Mouse (Mus musculus) heart, embryonic 11.5 days (tissue): ENCODE measurements at regions not wholly inside any gene's neighbourhood (a gene's known extent, or its start where the extent isn't known, plus 50 kb on each side); places are given as distances from the start of the nearest gene placed in this dataset.

Source experiments
- ATAC-seq: fragments of 200-750 bp; cut with Nextera tagmentation; replicated peaks from 2 replicates; pipeline ENCODE4 v1.8.0; 2017; ENCODE audit warnings: moderate library complexity; ENCODE audit not compliant: insufficient number of reproducible peaks, low FRiP score, low TSS enrichment
- H3K27ac ChIP-seq: fragments of 300-500 bp; sonication (generic); 2 replicates; pipeline ENCODE4 v1.5.1; 2014; ENCODE audit warnings: mild to moderate bottlenecking, low read depth, low read length
- H3K27me3 ChIP-seq: fragments of 300-500 bp; sonication (generic); 2 replicates; pipeline ENCODE4 v1.6.1; 2014; ENCODE audit warnings: mild to moderate bottlenecking, low read length, mixed read lengths; ENCODE audit not compliant: control insufficient read depth, insufficient read depth
- H3K36me3 ChIP-seq: fragments of 300-500 bp; sonication (generic); 2 replicates; pipeline ENCODE4 v1.6.1; 2014; ENCODE audit warnings: mild to moderate bottlenecking, low read length, moderate library complexity, mixed read lengths; ENCODE audit not compliant: control insufficient read depth, insufficient read depth
- H3K4me1 ChIP-seq: fragments of 300-500 bp; sonication (generic); 2 replicates; pipeline ENCODE4 v1.6.1; 2014; ENCODE audit warnings: low read length; ENCODE audit not compliant: control insufficient read depth, insufficient read depth
- H3K4me2 ChIP-seq: fragments of 300-500 bp; sonication (generic); 2 replicates; pipeline ENCODE4 v1.6.1; 2014; ENCODE audit warnings: mild to moderate bottlenecking, moderate library complexity
- H3K4me3 ChIP-seq: fragments of 300-500 bp; sonication (generic); 2 replicates; pipeline ENCODE4 v1.5.1; 2014; ENCODE audit warnings: low read depth, low read length
- H3K9ac ChIP-seq: fragments of 300-500 bp; sonication (generic); 2 replicates; pipeline ENCODE4 v1.6.1; 2014; ENCODE audit warnings: mild to moderate bottlenecking, low read depth, low read length, moderate library complexity
- H3K9me3 ChIP-seq: fragments of 300-500 bp; sonication (generic); replicated peaks from 2 replicates; pipeline ENCODE4 v1.6.1; 2016; ENCODE audit warnings: low read length; ENCODE audit not compliant: control insufficient read depth
- WGBS: fragments of 180-500 bp; shearing (Covaris S2); extraction: QIAGEN DNeasy Blood & Tissue Kit; methylation state at CpG from one replicate; pipeline ENCODE4 v1.1.7; 2014; ENCODE audit not compliant: insufficient replicate concordance; 5-methylcytosine and 5-hydroxymethylcytosine counted together

- no peaks in the 10 kb centered on the region for H3K36me3 ChIP-seq
- H3K9me3 ChIP-seq: no peaks in the 10 kb centered on the region
- H3K27me3 ChIP-seq: no peaks in the 10 kb centered on the region
- no peak overlapping the region; the same call in 1 of the 2 replicates for H3K9ac ChIP-seq
- no peak overlapping the region for H3K27ac ChIP-seq
- H3K4me1 ChIP-seq: peaks cover 6% of the 10 kb centered on the region
- peak overlapping the region; percentile 49 for H3K4me2 ChIP-seq
- no peak overlapping the region; the same call in 1 of the 2 replicates for H3K4me3 ChIP-seq
- 1% methylated on average over 3 of the region's 3 CpGs for WGBS
- no peak for ATAC-seq
These were observed 224.1 kb upstream of the Tmem45b start for GRCm38 (mm10) chr9:31688398-31688705.

DNA sequence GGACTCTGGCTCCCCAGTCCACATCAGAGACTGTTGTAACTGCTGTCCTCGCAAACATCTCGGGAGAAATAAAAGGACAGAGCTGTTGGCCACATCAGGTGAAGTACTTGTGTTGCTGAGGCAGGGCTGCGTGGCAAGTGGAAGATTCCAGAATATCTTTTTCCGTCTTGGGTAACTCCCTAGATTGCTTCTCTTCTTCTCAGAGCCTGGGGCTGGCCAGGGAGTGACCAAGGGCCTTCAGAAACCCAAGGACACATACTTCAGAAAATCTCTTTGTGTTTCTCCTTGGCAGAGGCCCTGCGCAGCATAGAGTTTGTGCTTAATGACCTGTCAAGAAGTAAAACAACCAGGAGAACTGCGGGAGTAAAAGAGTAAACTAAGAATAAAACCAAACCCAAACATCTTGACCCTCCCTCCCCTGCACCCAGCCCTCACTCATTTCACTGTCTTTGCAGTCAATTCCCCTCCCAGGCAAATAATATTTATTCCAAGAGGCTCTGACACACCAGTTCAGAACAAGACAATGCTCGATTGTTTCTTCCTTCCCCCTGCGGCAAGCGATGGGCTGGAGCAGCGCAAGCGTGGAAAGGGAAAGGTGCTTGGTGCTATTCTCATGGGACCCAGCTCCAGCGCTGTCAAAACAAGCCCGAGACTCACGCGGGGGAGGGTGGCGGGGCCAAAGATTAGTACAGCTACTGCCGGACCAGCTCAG lies 223.6 kb upstream of the Tmem45b start:
- Histone ChIP-seq H3K36me3 (no peaks in the 10 kb centered on the region), H3K4me2 (peak overlapping the region; percentile 49), H3K27ac (no peak overlapping the region), H3K9ac (no peak overlapping the region; the same call in 1 of the 2 replicates), H3K27me3 (no peaks in the 10 kb centered on the region), H3K4me3 (no peak overlapping the region; the same call in 1 of the 2 replicates), H3K9me3 (no peaks in the 10 kb centered on the region), H3K4me1 (peaks cover 10% of the 10 kb centered on the region)
- 19% methylated on average over 17 of the region's 17 CpGs for WGBS
- no peak for ATAC-seq

DNA sequence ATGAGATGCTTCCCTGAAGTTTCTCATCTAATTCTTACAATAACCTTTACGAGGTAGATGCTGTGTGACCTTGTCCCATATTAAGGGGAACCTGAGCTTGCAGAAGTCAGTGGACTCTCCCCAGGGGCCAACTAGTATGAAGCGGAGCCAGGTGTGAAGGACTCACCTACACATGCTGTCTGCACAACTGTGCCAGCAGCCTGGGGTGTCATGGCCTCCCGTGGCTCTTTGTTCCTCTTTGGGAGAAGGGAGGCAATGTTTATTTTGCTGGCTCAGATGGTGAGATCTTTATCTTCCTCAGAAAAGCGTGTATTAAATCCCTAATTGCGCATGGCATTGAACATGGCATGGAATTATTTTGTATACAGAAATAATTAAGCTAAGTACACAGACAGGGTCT lies 222.2 kb upstream of the Tmem45b start:
- H3K36me3 ChIP-seq: no peaks in the 10 kb centered on the region
- H3K27me3 ChIP-seq: 0 out of 2 replicates have a peak, but pooled peaks cover 2% of the 10 kb centered on the region
- no peak overlapping the region for H3K4me3 ChIP-seq
- H3K9ac ChIP-seq: no peak overlapping the region
- H3K4me1 ChIP-seq: peaks cover 10% of the 10 kb centered on the region
- no peak overlapping the region for H3K27ac ChIP-seq
- H3K4me2 ChIP-seq: no peak overlapping the region
- H3K9me3 ChIP-seq: no peaks in the 10 kb centered on the region
- WGBS: 82% methylated on average over 5 of the region's 5 CpGs
- no peak for ATAC-seq

GRCm38 (mm10) chr9:31684812-31685188 lies 220.5 kb upstream of the Tmem45b start:
- 78% methylated on average over 8 of the region's 8 CpGs for WGBS
- Histone ChIP-seq H3K4me2 (no peak overlapping the region), H3K27ac (no peak overlapping the region), H3K9me3 (no peaks in the 10 kb centered on the region), H3K9ac (no peak overlapping the region), H3K27me3 (0 out of 2 replicates have a peak, but pooled peaks cover 2% of the 10 kb centered on the region), H3K4me1 (peaks cover 10% of the 10 kb centered on the region), H3K4me3 (no peak overlapping the region), H3K36me3 (no peaks in the 10 kb centered on the region)
- no peak for ATAC-seq

- Histone ChIP-seq H3K9me3 (no peaks in the 10 kb centered on the region), H3K4me2 (peak overlapping the region; percentile 54; the same call in 1 of the 2 replicates), H3K4me1 (peaks cover 10% of the 10 kb centered on the region), H3K4me3 (no peak overlapping the region), H3K36me3 (no peaks in the 10 kb centered on the region), H3K9ac (no peak overlapping the region), H3K27ac (no peak overlapping the region), H3K27me3 (0 out of 2 replicates have a peak, but pooled peaks cover 2% of the 10 kb centered on the region)
- 49% methylated on average over 16 of the region's 18 CpGs for WGBS
- no peak for ATAC-seq
These were observed 220.0 kb upstream of the Tmem45b start for GRCm38 (mm10) chr9:31684099-31684811.

- peak overlapping the region; percentile 22; the same call in 1 of the 2 replicates for H3K9ac ChIP-seq
- no peaks in the 10 kb centered on the region for H3K9me3 ChIP-seq
- no peak overlapping the region for H3K4me3 ChIP-seq
- 6% methylated on average over 19 of the region's 19 CpGs for WGBS
- H3K27me3 ChIP-seq: 0 out of 2 replicates have a peak, but pooled peaks cover 2% of the 10 kb centered on the region
- peaks cover 10% of the 10 kb centered on the region for H3K4me1 ChIP-seq
- H3K27ac ChIP-seq: no peak overlapping the region
- H3K4me2 ChIP-seq: peak overlapping the region; percentile 54
- no peaks in the 10 kb centered on the region for H3K36me3 ChIP-seq
- no peak for ATAC-seq
These were observed 219.2 kb upstream of the Tmem45b start for GRCm38 (mm10) chr9:31683302-31684081.

- ATAC-seq: no peak
- Histone ChIP-seq H3K27me3 (0 out of 2 replicates have a peak, but pooled peaks cover 2% of the 10 kb centered on the region), H3K4me1 (peaks cover 10% of the 10 kb centered on the region), H3K36me3 (no peaks in the 10 kb centered on the region), H3K4me3 (no peak overlapping the region), H3K4me2 (peak overlapping the region; percentile 54; the same call in 1 of the 2 replicates), H3K9ac (0 out of 2 replicates have a peak overlapping the region, but pooled peaks have one; percentile 22), H3K27ac (no peak overlapping the region), H3K9me3 (no peaks in the 10 kb centered on the region)
- 43% methylated on average over 6 of the region's 6 CpGs for WGBS
These were observed 218.6 kb upstream of the Tmem45b start for GRCm38 (mm10) chr9:31682893-31683292.

DNA sequence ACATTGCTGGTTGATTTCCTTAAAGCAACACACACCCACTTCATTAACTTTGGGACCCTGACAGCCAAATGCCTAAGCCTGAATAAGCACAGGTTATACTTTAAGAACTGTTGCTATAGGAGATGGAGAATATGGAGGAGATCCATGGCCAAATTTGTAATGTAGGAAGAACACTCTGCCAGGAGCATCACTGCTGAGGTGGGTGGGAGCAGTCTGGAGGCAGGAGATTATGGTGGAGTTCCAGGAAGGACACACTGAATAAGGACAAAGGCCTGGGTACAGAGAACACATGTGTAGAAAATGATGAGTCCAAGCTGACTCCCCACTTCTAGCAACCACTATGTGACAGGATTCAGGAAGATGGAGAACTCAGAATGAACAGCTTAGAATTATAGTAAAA lies 212.9 kb upstream of the Tmem45b start:
- H3K36me3 ChIP-seq: no peaks in the 10 kb centered on the region
- H3K27me3 ChIP-seq: 0 out of 2 replicates have a peak, but pooled peaks cover 1% of the 10 kb centered on the region
- H3K4me3 ChIP-seq: no peak overlapping the region
- H3K9me3 ChIP-seq: no peaks in the 10 kb centered on the region
- no peaks in the 10 kb centered on the region for H3K4me1 ChIP-seq
- no peak overlapping the region for H3K9ac ChIP-seq
- no peak for ATAC-seq
- no peak overlapping the region for H3K27ac ChIP-seq
- no peak overlapping the region for H3K4me2 ChIP-seq
